Mouse (Mus musculus) MEL (cell line): Measurements from ENCODE around the gene Ubl5. TPM values are rescaled to one million over a fixed set of nuclear protein-coding genes. Genes with fewer than 3 reads are reported as not detected.

Source experiments
- DNase-seq: peaks from one replicate; pipeline ENCODE4 v3.0.0; 2011; ENCODE audit warnings: low read depth, low spot score
- H3K27ac ChIP-seq: 2 replicates; pipeline ENCODE4 v1.5.1; 2012; ENCODE audit warnings: low read depth, mild to moderate bottlenecking, control low read depth, low read length, moderate library complexity; ENCODE audit not compliant: control insufficient read depth
- H3K27me3 ChIP-seq, 2 experiments: fragments of 150-350 bp in 1 of 2; sonication (generic) in 1 of 2; 2 replicates each; pipeline ENCODE4 v1.6.1; 2012; ENCODE audit warnings: low read length in 2 of 2, mild to moderate bottlenecking in 2 of 2, improper control_type of control experiment in 1 of 2, moderate library complexity in 1 of 2; ENCODE audit not compliant: insufficient read depth in 2 of 2, control insufficient read depth in 1 of 2
- H3K36me3 ChIP-seq, 2 experiments: 2 replicates each; pipeline ENCODE4 v1.6.1; 2012 to 2014; ENCODE audit warnings: low read length in 2 of 2, improper control_type of control experiment in 1 of 2, inconsistent platforms in 1 of 2, mild to moderate bottlenecking in 1 of 2; ENCODE audit not compliant: insufficient read depth in 2 of 2, control insufficient read depth in 1 of 2
- H3K4me1 ChIP-seq, 2 experiments: fragments of 150-350 bp in 1 of 2; sonication (generic) in 1 of 2; 2 replicates each; pipeline ENCODE4 v1.6.1; 2012; ENCODE audit warnings: low read length in 2 of 2, improper control_type of control experiment in 1 of 2, mild to moderate bottlenecking in 1 of 2; ENCODE audit not compliant: insufficient read depth in 2 of 2, control insufficient read depth in 1 of 2
- H3K4me3 ChIP-seq, 2 experiments: fragments of 150-350 bp in 1 of 2; sonication (generic) in 1 of 2; 2 replicates each; pipeline ENCODE4 v1.5.1; 2012; ENCODE audit warnings: low read depth in 2 of 2, low read length in 2 of 2, mild to moderate bottlenecking in 2 of 2, moderate library complexity in 2 of 2, control low read depth in 1 of 2, improper control_type of control experiment in 1 of 2; ENCODE audit not compliant: control insufficient read depth in 1 of 2, insufficient read depth in 1 of 2
- H3K79me2 ChIP-seq: 2 replicates; pipeline ENCODE4 v1.6.1; 2012; ENCODE audit warnings: mild to moderate bottlenecking, low read length, moderate library complexity; ENCODE audit not compliant: control insufficient read depth, poor library complexity, insufficient read depth
- H3K9ac ChIP-seq: 2 replicates; pipeline ENCODE4 v1.6.1; 2012; ENCODE audit warnings: low read depth, mild to moderate bottlenecking, control low read depth, low read length, moderate library complexity; ENCODE audit not compliant: control insufficient read depth, poor library complexity, severe bottlenecking
- H3K9me3 ChIP-seq: fragments of 150-350 bp; sonication (generic); replicated peaks from 2 replicates; pipeline ENCODE4 v1.6.1; 2012; ENCODE audit warnings: mild to moderate bottlenecking, low read length, improper control_type of control experiment, moderate library complexity; ENCODE audit not compliant: insufficient read depth
- CHD1 ChIP-seq: IDR thresholded peaks from 2 replicates; pipeline ENCODE4 v1.6.1; 2012; ENCODE audit warnings: low read depth, mild to moderate bottlenecking, inconsistent platforms, low read length, improper control_type of control experiment
- CHD2 ChIP-seq: IDR thresholded peaks from 2 replicates; pipeline ENCODE4 v1.6.1; 2011; ENCODE audit warnings: low read length, improper control_type of control experiment
- CTCF ChIP-seq, 3 experiments: IDR thresholded peaks in 2 of 3; conservative IDR thresholded peaks in 1 of 3; 2 replicates each; pipeline ENCODE4 v1.5.1; 2011 to 2012; ENCODE audit warnings: low read length in 3 of 3, low read depth in 2 of 3, mild to moderate bottlenecking in 2 of 3, improper control_type of control experiment in 1 of 3, inconsistent platforms in 1 of 3, mixed read lengths in 1 of 3, moderate library complexity in 1 of 3; ENCODE audit not compliant: control insufficient read depth in 1 of 3, insufficient read depth in 1 of 3, poor library complexity in 1 of 3, severe bottlenecking in 1 of 3
- EP300 ChIP-seq, 2 experiments: IDR thresholded peaks; 2 replicates each; pipeline ENCODE4 v1.6.1; 2011; ENCODE audit warnings: improper control_type of control experiment in 2 of 2, low read length in 2 of 2, low read depth in 1 of 2, mild to moderate bottlenecking in 1 of 2
- HCFC1 ChIP-seq: IDR thresholded peaks from 2 replicates; pipeline ENCODE4 v1.6.1; 2012; ENCODE audit warnings: low read depth, mild to moderate bottlenecking, inconsistent platforms, low read length, improper control_type of control experiment, moderate library complexity
- JUND ChIP-seq: IDR thresholded peaks from 2 replicates; pipeline ENCODE4 v1.6.1; 2011; ENCODE audit warnings: low read depth, mild to moderate bottlenecking, improper control_type of control experiment, low read length
- KAT2A ChIP-seq: conservative IDR thresholded peaks from 2 replicates; pipeline ENCODE4 v1.6.1; 2012; ENCODE audit warnings: low read depth, low read length, improper control_type of control experiment, inconsistent platforms
- MAFK ChIP-seq: IDR thresholded peaks from 2 replicates; pipeline ENCODE4 v1.6.1; 2011; ENCODE audit warnings: low read depth, mild to moderate bottlenecking, low read length, improper control_type of control experiment, borderline replicate concordance
- MYC ChIP-seq: IDR thresholded peaks from 2 replicates; pipeline ENCODE4 v1.6.1; 2011; ENCODE audit warnings: low read depth, mild to moderate bottlenecking, low read length, improper control_type of control experiment, moderate library complexity
- NELFE ChIP-seq: IDR thresholded peaks from 2 replicates; pipeline ENCODE4 v1.6.1; 2011; ENCODE audit warnings: low read depth, low read length, improper control_type of control experiment
- POLR2A ChIP-seq, 2 experiments: IDR thresholded peaks; 2 replicates each; pipeline ENCODE4 v1.6.1; 2011 to 2012; ENCODE audit warnings: low read length in 2 of 2, mild to moderate bottlenecking in 2 of 2, control low read depth in 1 of 2, improper control_type of control experiment in 1 of 2, low read depth in 1 of 2, moderate library complexity in 1 of 2; ENCODE audit not compliant: control insufficient read depth in 1 of 2, insufficient read depth in 1 of 2, poor library complexity in 1 of 2
- POLR2AphosphoS5 ChIP-seq: IDR thresholded peaks from 2 replicates; pipeline ENCODE4 v1.6.1; 2012; ENCODE audit warnings: low read depth, borderline replicate concordance, mild to moderate bottlenecking, inconsistent platforms, low read length, moderate library complexity, mixed read lengths
- SIN3A ChIP-seq: IDR thresholded peaks from 2 replicates; pipeline ENCODE4 v1.6.1; 2012; ENCODE audit warnings: low read length, improper control_type of control experiment, inconsistent platforms
- SMC3 ChIP-seq: IDR thresholded peaks from 2 replicates; pipeline ENCODE4 v1.6.1; 2011; ENCODE audit warnings: low read depth, low read length, improper control_type of control experiment
- TCF12 ChIP-seq: IDR thresholded peaks from 2 replicates; pipeline ENCODE4 v1.6.1; 2014; ENCODE audit warnings: low read depth, mild to moderate bottlenecking, inconsistent platforms, low read length, improper control_type of control experiment, moderate library complexity
- USF2 ChIP-seq, 2 experiments: IDR thresholded peaks; 2 replicates each; pipeline ENCODE4 v1.6.1; 2011 to 2012; ENCODE audit warnings: improper control_type of control experiment in 2 of 2, low read length in 2 of 2, borderline replicate concordance in 1 of 2, inconsistent platforms in 1 of 2, low read depth in 1 of 2, mild to moderate bottlenecking in 1 of 2; ENCODE audit not compliant: insufficient read depth in 1 of 2
- ZC3H11A ChIP-seq: IDR thresholded peaks from 2 replicates; pipeline ENCODE4 v1.6.1; 2012; ENCODE audit warnings: low read depth, mild to moderate bottlenecking, inconsistent platforms, low read length, improper control_type of control experiment
- ZMIZ1 ChIP-seq: IDR thresholded peaks from 2 replicates; pipeline ENCODE4 v1.6.1; 2012; ENCODE audit warnings: low read depth, mild to moderate bottlenecking, inconsistent platforms, low read length, improper control_type of control experiment, moderate library complexity
- ZNF384 ChIP-seq: IDR thresholded peaks from 2 replicates; pipeline ENCODE4 v1.6.1; 2012; ENCODE audit warnings: low read depth, mild to moderate bottlenecking, inconsistent platforms, low read length, improper control_type of control experiment
- polyA plus RNA-seq, 2 experiments: library from polyadenylated mRNA; stranded (reverse) in 1 of 2; unstranded in 1 of 2; fragments of >175 nt in 1 of 2; fragments of >200 nt in 1 of 2; gene quantifications; 2 replicates each; pipeline versions ENCODE4 v1.2.1 to v1.2.4; 2012; ENCODE audit warnings: low replicate concordance in 2 of 2, low read depth in 1 of 2; ENCODE audit not compliant: insufficient read length in 2 of 2, insufficient read depth in 1 of 2, missing spikeins in 1 of 2
- total RNA-seq: library from RNA; depleted of rRNA; stranded (reverse); fragments of 300-350 nt; gene quantifications from 2 replicates; pipeline ENCODE4 v1.2.3, GENCODE M21; 2012; rRNA removed

Ubl5 gene
- total RNA-seq: 867 and 1,103 TPM in 2 replicates
- 100 to 1,000 TPM in 1 of 2 experiments, not detected in 1; 850 TPM for polyA plus RNA-seq

DNA sequence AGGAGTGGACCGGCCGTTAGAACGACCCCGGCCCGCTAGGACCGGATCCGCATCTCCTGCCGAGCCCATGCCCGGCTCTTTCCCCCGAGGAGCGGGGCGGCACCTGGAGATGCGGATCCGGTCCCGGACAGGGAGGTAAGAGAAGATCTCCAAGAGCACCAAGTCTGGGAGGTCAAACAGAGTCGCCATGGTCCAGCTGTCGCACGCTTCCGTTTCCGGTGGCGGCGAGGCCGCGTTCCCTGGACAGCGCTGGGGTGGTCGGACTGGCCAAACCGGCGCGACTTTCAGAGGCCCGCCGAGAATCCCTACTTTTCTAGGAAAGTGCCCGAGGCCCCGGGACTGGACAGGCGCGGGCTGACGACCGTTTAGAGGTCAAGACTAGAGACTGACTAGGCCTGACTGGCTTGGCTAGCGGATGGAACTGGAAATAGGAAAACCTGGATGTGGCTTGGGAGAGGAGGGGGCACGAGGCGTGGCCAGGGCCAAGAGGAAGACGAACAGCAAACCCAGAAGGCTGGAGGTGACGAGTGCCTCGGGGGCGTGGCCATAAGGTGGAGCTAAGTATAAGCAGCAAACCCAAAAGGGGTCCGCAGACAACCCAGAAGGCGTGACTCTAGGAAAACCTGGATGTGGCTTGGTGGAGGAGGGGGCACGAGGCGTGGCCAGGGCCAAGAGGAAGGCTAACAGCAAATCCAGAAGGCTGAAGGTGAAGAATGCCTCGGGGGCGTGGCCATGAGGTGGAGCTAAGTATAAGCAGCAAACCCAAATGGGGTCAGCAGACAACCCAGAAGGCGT is at the start of gene Ubl5:
Gene Ubl5 (plus strand): TSS at position 778 of the 795 bp plus-strand sequence.
- Histone ChIP-seq H3K9me3 (no peaks in the 10 kb centered on the region), H3K9ac (peak within 1 kb of the TSS; percentile 80), H3K79me2 (peaks cover 66% of the 10 kb centered on the region), H3K27ac (no peak within 1 kb of the TSS), H3K4me3 (peak within 1 kb of the TSS; percentile 83 to 93), H3K4me1 (peaks cover 3 to 16% of the 10 kb centered on the region in 2 experiments), H3K36me3 (peaks cover 14 to 24% of the 10 kb centered on the region in 2 experiments), H3K27me3 (no peaks in the 10 kb centered on the region)
- DNase-seq: peak; percentile 92
- TF ChIP-seq SMC3 (no peak), NELFE (no peak), ZMIZ1 (no peak), MAFK (no peak), CHD1 (no peak), POLR2A (IDR thresholded peaks at IDR 0.05; ENCODE audit: control insufficient read depth in 1 of 2, insufficient read depth in 1 of 2, low read depth in 1 of 2, low read length in 2 of 2, poor library complexity in 1 of 2) (no peak), EP300 (IDR thresholded peaks at IDR 0.05; ENCODE audit: low read depth in 1 of 2, low read length in 2 of 2) (no peak)

DNA sequence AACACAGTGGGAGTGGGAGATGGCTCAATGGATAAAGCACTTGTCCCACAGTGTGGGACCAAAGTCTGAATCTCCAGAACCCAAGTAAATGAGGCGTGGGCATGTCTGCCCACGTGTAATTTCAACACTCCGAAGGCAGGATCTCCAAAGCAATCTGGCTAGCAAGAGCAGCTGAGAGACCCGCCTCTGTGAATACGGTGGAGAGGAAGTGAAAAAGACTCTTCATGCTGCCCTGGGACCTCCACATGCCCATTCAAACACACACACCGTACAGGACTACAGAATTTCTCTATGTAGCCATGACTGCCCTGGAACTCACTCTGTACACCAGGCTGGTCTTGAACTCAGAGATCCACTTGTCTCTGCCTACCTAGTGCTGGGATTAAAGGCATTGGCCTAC is 41.4 kb upstream of the Ubl5 start:
- no peak for TF ChIP-seq ZC3H11A
- TF ChIP-seq HCFC1: no peak
- TF ChIP-seq USF2 (IDR thresholded peaks at IDR 0.05; ENCODE audit: borderline replicate concordance in 1 of 2, insufficient read depth in 1 of 2, low read depth in 1 of 2, low read length in 2 of 2): no peak
- TF ChIP-seq SIN3A: no peak
- no peak for TF ChIP-seq KAT2A
- no peak for TF ChIP-seq JUND
- no peak for TF ChIP-seq CHD2
- no peak for TF ChIP-seq POLR2AphosphoS5
- TF ChIP-seq ZNF384: no peak
- no peak for TF ChIP-seq MYC
- no peak for TF ChIP-seq CTCF (IDR thresholded peaks at IDR 0.05 in 2 of 3, conservative IDR thresholded peaks at IDR 0.05 in 1 of 3; ENCODE audit: control insufficient read depth in 1 of 3, insufficient read depth in 1 of 3, low read depth in 2 of 3, low read length in 3 of 3, poor library complexity in 1 of 3, severe bottlenecking in 1 of 3)
- no peak for TF ChIP-seq TCF12
- H3K4me1 ChIP-seq: no peaks in the 10 kb centered on the region
- H3K9ac ChIP-seq: no peak overlapping the region
- peaks cover 0 to under 1% of the 10 kb centered on the region in 2 experiments; a peak in 2 of 4 replicates for H3K36me3 ChIP-seq
- no peaks in the 10 kb centered on the region for H3K79me2 ChIP-seq
- H3K27ac ChIP-seq: no peak overlapping the region
- H3K4me3 ChIP-seq: no peak overlapping the region
- DNase-seq: no peak
- no peaks in the 10 kb centered on the region for H3K27me3 ChIP-seq
- H3K9me3 ChIP-seq: no peaks in the 10 kb centered on the region
